Mouse (Mus musculus) kidney, postnatal 10 days (tissue): ENCODE data around the gene Tbc1d30.

Experiments used
- DNase-seq: peaks from one replicate; pipeline ENCODE4 v3.0.0; 2021; ENCODE audit warnings: mixed read lengths

Gene Tbc1d30

GRCm38 (mm10) chr10:121216804-121217203 is 134.3 kb downstream of the Tbc1d30 start:
- DNase-seq = no peak
